In genomic region chr14:90432874-90433543, GRCm38 (mm10) we compare ENCODE assay signal across 9 mouse cellular contexts.
DNase-seq lines count a peak whose midpoint lies in the region; ATAC-seq and TF ChIP-seq lines count a peak whose summit lies in the region.
"Had no signal": no experiment of that assay in that cellular context is flagged by ENCODE, and none has a peak within 500 bp of the region (broad histone marks: within the 10 kb centered on the region; RNA-seq: fewer than 3 reads in every experiment).

No protein-coding gene starts in this region.

- TF ChIP-seq CTCF in midbrain, postnatal 0 days (IDR thresholded peaks at IDR 0.05) = peak; percentile 68

- peak; percentile 83 for DNase-seq in hindbrain, embryonic 11.5 days (ENCODE audit: low spot score)
- DNase-seq in Muller cell, postnatal 12 days (ENCODE audit: inconsistent ontology term) = peak; percentile 39
- DNase-seq in cerebellum, adult 9-11 months = peak; percentile 21
- peak; percentile 22 to 41 for DNase-seq in frontal cortex, postnatal 25 days (ENCODE audit: low spot score in 2 of 2)
- peak; percentile 9 for DNase-seq in left cerebral cortex, adult 11 months (ENCODE audit: low spot score)
- peak; percentile 78 for DNase-seq in midbrain, postnatal 0 days (ENCODE audit: low spot score)

- H3K9me3 ChIP-seq in hindbrain, embryonic 11.5 days (ENCODE audit: control insufficient read depth, low read length) = no peaks in the 10 kb centered on the region
- no peaks in the 10 kb centered on the region for H3K9me3 ChIP-seq in hindbrain, embryonic 13.5 days
- H3K9me3 ChIP-seq in midbrain, postnatal 0 days (ENCODE audit: low read length) = no peaks in the 10 kb centered on the region
- H3K9me3 ChIP-seq: limb, embryonic 12.5 days had no signal

- H3K4me1 ChIP-seq in hindbrain, embryonic 11.5 days (replicated peaks; ENCODE audit: control insufficient read depth, insufficient read depth, low read length) = no peaks in the 10 kb centered on the region
- H3K4me1 ChIP-seq in hindbrain, embryonic 13.5 days (replicated peaks) = no peaks in the 10 kb centered on the region
- no peaks in the 10 kb centered on the region for H3K4me1 ChIP-seq in midbrain, postnatal 0 days (ENCODE audit: insufficient read depth, low read length)
- H3K4me1 ChIP-seq: limb, embryonic 12.5 days had no signal

- no peak overlapping the region for H3K9ac ChIP-seq in hindbrain, embryonic 11.5 days (ENCODE audit: low read depth, low read length)
- H3K9ac ChIP-seq in hindbrain, embryonic 13.5 days = no peak overlapping the region
- H3K9ac ChIP-seq in midbrain, postnatal 0 days (replicated peaks; ENCODE audit: low read length, poor library complexity, severe bottlenecking) = no peak overlapping the region
- H3K9ac ChIP-seq: limb, embryonic 12.5 days had no signal

- no peak overlapping the region for H3K4me2 ChIP-seq in hindbrain, embryonic 11.5 days (replicated peaks; ENCODE audit: low read depth, low read length)
- H3K4me2 ChIP-seq in hindbrain, embryonic 13.5 days = no peak overlapping the region
- no peak overlapping the region for H3K4me2 ChIP-seq in midbrain, postnatal 0 days (ENCODE audit: low read depth, low read length, poor library complexity, severe bottlenecking)
- H3K4me2 ChIP-seq: limb, embryonic 12.5 days had no signal

- no peaks in the 10 kb centered on the region for H3K36me3 ChIP-seq in hindbrain, embryonic 11.5 days (ENCODE audit: control insufficient read depth, insufficient read depth, low read length)
- no peaks in the 10 kb centered on the region for H3K36me3 ChIP-seq in hindbrain, embryonic 13.5 days
- no peaks in the 10 kb centered on the region for H3K36me3 ChIP-seq in midbrain, postnatal 0 days (ENCODE audit: insufficient read depth, low read length)
- H3K36me3 ChIP-seq: limb, embryonic 12.5 days had no signal

- H3K27me3 ChIP-seq in hindbrain, embryonic 11.5 days (ENCODE audit: control insufficient read depth, insufficient read depth, low read length) = no peaks in the 10 kb centered on the region
- H3K27me3 ChIP-seq in hindbrain, embryonic 13.5 days = no peaks in the 10 kb centered on the region
- no peaks in the 10 kb centered on the region for H3K27me3 ChIP-seq in midbrain, postnatal 0 days (ENCODE audit: insufficient read depth, low read length)
- H3K27me3 ChIP-seq: limb, embryonic 12.5 days had no signal

- 52% methylated on average over 7 of the region's 7 CpGs for WGBS in hindbrain, embryonic 11.5 days
- WGBS in hindbrain, embryonic 13.5 days = 48% methylated on average over 7 of the region's 7 CpGs
- 52% methylated on average over 7 of the region's 7 CpGs for WGBS in midbrain, postnatal 0 days

- no peak overlapping the region for H3K27ac ChIP-seq in hindbrain, embryonic 11.5 days (ENCODE audit: low read depth, low read length)
- H3K27ac ChIP-seq in hindbrain, embryonic 13.5 days = no peak overlapping the region
- H3K27ac ChIP-seq in midbrain, postnatal 0 days (ENCODE audit: low read depth, low read length) = no peak overlapping the region
- H3K27ac ChIP-seq: limb, embryonic 12.5 days had no signal

- H3K4me3 ChIP-seq in hindbrain, embryonic 11.5 days (ENCODE audit: low read depth, low read length) = no peak overlapping the region
- H3K4me3 ChIP-seq in hindbrain, embryonic 13.5 days = no peak overlapping the region
- no peak overlapping the region for H3K4me3 ChIP-seq in midbrain, postnatal 0 days (ENCODE audit: low read depth, low read length)
- H3K4me3 ChIP-seq: limb, embryonic 12.5 days had no signal

- peak; percentile 82 for ATAC-seq in hindbrain, embryonic 11.5 days (ENCODE audit: low FRiP score)
- ATAC-seq in hindbrain, embryonic 13.5 days (ENCODE audit: low FRiP score) = no peak; the same call in 1 of the 2 replicates
- ATAC-seq in midbrain, postnatal 0 days (ENCODE audit: low FRiP score) = no peak
- ATAC-seq in megakaryocyte, adult 5-6 weeks (ENCODE audit: poor library complexity, severe bottlenecking) = no peak

Comparison
In these comparisons a context has a peak if more than half of its experiments do, and no peak if none do; other contexts are left out.
1. DNase-seq: peak in every context shown above with its lines; median percentile 83 in hindbrain, embryonic 11.5 days; 78 in midbrain, postnatal 0 days; 39 in Muller cell, postnatal 12 days; 32 in frontal cortex, postnatal 25 days; 21 in cerebellum, adult 9-11 months; 9 in left cerebral cortex, adult 11 months.